Mouse (Mus musculus): ENCODE measurements at regions not wholly inside any gene's neighbourhood (a gene's known extent, or its start where the extent isn't known, plus 50 kb on each side); places are given as distances from the start of the nearest gene placed in this dataset.
"Not testable (repeated sequence)": the region's sequence is repeated elsewhere in the genome, so short reads cannot be mapped to it uniquely, and the experiment has no call there.

DNA sequence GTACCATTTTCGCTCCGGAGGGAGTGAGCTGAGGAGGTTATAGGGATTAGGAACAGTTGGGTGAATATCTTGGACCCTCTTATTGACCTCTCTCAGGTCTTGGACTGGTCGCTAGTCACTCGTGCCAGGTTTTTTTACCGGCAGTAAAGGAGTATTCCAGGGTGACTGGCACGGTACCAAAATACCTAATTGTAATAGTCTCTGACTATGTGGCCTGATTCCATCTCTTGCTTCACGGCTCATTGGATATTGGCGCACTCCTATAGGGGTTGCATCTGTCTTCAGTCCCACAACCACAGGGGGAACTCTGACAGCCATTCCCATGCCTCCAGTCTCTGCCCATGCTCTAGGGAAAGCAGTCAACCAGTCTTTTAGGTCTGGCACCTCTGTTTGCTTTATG lies 1008.4 kb downstream of the Cntnap5b start:
- not testable (repeated sequence) for H3K4me2 ChIP-seq; H3K9ac ChIP-seq; H3K27me3 ChIP-seq; ATAC-seq (ENCODE audit: low FRiP score); H3K4me1 ChIP-seq (replicated peaks); H3K27ac ChIP-seq; H3K4me3 ChIP-seq; H3K9me3 ChIP-seq; H3K36me3 ChIP-seq
- WGBS, result 89% methylated on average over 8 of the region's 8 CpGs

DNA sequence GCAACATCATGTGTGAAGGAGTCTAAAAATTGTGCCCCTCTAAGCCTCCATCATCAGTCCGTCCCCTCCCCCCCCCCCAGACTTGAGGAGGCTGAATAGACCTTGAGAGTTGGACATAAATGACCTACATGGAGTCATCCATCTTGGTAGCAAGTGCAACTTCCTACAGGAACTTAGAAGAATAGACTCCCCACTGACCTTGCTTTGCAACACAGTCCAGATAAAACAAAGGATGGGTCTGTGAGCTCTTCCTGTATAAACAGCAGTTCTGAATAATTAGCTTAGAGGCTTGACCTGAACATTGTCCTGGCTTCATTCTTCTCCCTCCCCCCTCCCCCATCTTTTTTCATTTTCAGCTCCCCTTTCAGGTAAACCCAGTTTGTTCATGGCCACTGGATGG lies 1015.2 kb downstream of the Cntnap5b start:
- H3K36me3 ChIP-seq, result no peaks in the 10 kb centered on the region
- ATAC-seq (ENCODE audit: low FRiP score), result no peak

DNA sequence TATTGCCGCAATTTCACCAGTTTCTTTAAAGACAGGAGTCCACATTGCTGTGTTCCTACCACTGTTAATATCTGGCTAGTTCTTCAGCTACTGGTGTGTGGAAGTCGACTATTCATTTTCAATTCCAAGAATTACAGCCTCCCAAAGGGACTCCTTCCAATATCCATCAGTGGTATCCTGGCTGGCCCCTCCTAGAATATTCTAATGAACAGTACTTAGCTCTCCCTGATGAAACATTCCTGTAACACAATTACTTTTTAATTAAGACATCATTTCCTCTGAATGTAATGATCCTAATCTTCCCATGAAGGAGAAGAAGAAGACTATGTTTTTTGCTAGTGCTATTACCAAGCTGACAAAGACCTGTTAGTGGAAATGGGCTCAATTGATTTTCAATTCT lies 1028.5 kb downstream of the Cntnap5b start:
- Histone ChIP-seq H3K4me3 (no peak overlapping the region), H3K9ac (no peak overlapping the region), H3K9me3 (no peaks in the 10 kb centered on the region), H3K4me1 (replicated peaks) (no peaks in the 10 kb centered on the region), H3K4me2 (no peak overlapping the region), H3K36me3 (no peaks in the 10 kb centered on the region), H3K27ac (no peak overlapping the region), H3K27me3 (no peaks in the 10 kb centered on the region)
- WGBS, result 88% methylated on average over 2 of the region's 2 CpGs
- peak; percentile 61; the same call in 1 of the 2 replicates for ATAC-seq (ENCODE audit: low FRiP score)

More for the DNA sequence above, 1015.2 kb downstream of the Cntnap5b start:
- Histone ChIP-seq H3K9me3 (no peaks in the 10 kb centered on the region), H3K4me2 (no peak overlapping the region), H3K27me3 (no peaks in the 10 kb centered on the region), H3K4me1 (replicated peaks) (no peaks in the 10 kb centered on the region), H3K27ac (no peak overlapping the region), H3K4me3 (no peak overlapping the region), H3K9ac (no peak overlapping the region)
- WGBS, result 65% methylated on average over 1 of the region's 1 CpGs

Measured in hindbrain, embryonic 13.5 days (tissue).